In the genomic region with DNA sequence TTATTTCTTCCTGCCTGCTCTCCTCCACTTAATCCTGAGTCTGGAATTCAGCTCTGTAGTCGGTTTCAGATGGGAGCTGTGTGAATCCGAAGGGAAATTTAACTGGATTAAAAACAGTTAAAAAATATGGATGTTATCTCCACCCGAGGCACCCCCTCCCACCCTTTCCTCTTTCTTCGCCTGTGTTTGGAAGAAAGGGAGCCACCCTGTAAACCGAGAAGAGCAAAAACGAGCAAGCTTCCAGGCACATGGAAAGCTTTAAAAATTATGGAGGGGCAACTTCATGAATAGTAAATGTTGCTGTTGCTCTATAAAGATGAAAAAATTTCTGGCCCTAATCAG, we compare ENCODE assay signal across 8 mouse cellular contexts. TPM values are rescaled to one million over a fixed set of nuclear protein-coding genes. Genes with fewer than 3 reads are reported as not detected.
A peak's percentile ranks its signal among the peaks of the same experiment; 100 is the strongest.
DNase-seq lines count a peak whose midpoint lies in the region; ATAC-seq lines count a peak whose summit lies in the region.

No protein-coding gene starts in this region.

- WGBS in heart, embryonic 10.5 days, result 5% methylated on average over 6 of the region's 6 CpGs
- WGBS in hindbrain, embryonic 12.5 days, result 26% methylated on average over 6 of the region's 6 CpGs
- whole genome bisulfite sequencing in macrophage (ENCODE audit: missing documents), result 66% methylated on average over 6 of the region's 6 CpGs

- H3K9me3 ChIP-seq in heart, embryonic 10.5 days, result no peaks in the 10 kb centered on the region
- no peaks in the 10 kb centered on the region for H3K9me3 ChIP-seq in hindbrain, embryonic 12.5 days (replicated peaks)

- H3K9ac ChIP-seq in hindbrain, embryonic 12.5 days, result peak overlapping the region; percentile 43; the same call in 1 of the 2 replicates

- H3K36me3 ChIP-seq in heart, embryonic 10.5 days, result no peaks in the 10 kb centered on the region
- no peaks in the 10 kb centered on the region for H3K36me3 ChIP-seq in hindbrain, embryonic 12.5 days
- peaks cover 9% of the 10 kb centered on the region; the same call in 1 of the 2 replicates for H3K36me3 ChIP-seq in macrophage (ENCODE audit: inconsistent target)

- no peak for DNase-seq in heart, embryonic 10.5 days (ENCODE audit: low spot score)
- DNase-seq in heart, postnatal 25 days (ENCODE audit: low spot score), result no peak
- no peak for DNase-seq in cerebellum, adult 8-10 months
- DNase-seq in right cerebral cortex, postnatal 25 days, result no peak
- no peak for DNase-seq in frontal cortex, postnatal 36 days (ENCODE audit: low spot score in 2 of 2)

- no peaks in the 10 kb centered on the region for H3K27me3 ChIP-seq in heart, embryonic 10.5 days (ENCODE audit: insufficient read depth, poor library complexity, severe bottlenecking)
- peaks cover 8% of the 10 kb centered on the region; the same call in 1 of the 2 replicates for H3K27me3 ChIP-seq in hindbrain, embryonic 12.5 days

- H3K27ac ChIP-seq in heart, embryonic 10.5 days, result peak overlapping the region; percentile 87
- H3K27ac ChIP-seq in brown adipose tissue, adult 24 weeks (replicated peaks; ENCODE audit: low read depth, low read length), result peak overlapping the region; percentile 86
- H3K27ac ChIP-seq in hindbrain, embryonic 12.5 days, result no peak overlapping the region
- H3K27ac ChIP-seq in macrophage, result peak overlapping the region; percentile 95

- H3K4me3 ChIP-seq in heart, embryonic 10.5 days, result peak overlapping the region; percentile 66
- peak overlapping the region; percentile 75 for H3K4me3 ChIP-seq in brown adipose tissue, adult 24 weeks (ENCODE audit: insufficient read depth, low read depth, low read length)
- H3K4me3 ChIP-seq in hindbrain, embryonic 12.5 days, result peak overlapping the region; percentile 49
- H3K4me3 ChIP-seq in macrophage (ENCODE audit: inconsistent target), result peak overlapping the region; percentile 88

- ATAC-seq in hindbrain, embryonic 12.5 days (ENCODE audit: low FRiP score), result no peak

- intact Hi-C loops in heart, postnatal 25 days (cut with DNase I), result loop anchor here (2.0 to 5.0 kb wide), 4 partner anchors 50 to 180 kb away; no protein-coding TSS in a partner anchor

- H3K4me2 ChIP-seq in hindbrain, embryonic 12.5 days (replicated peaks), result peak overlapping the region; percentile 74

- H3K4me1 ChIP-seq in heart, embryonic 10.5 days, result peaks cover 50% of the 10 kb centered on the region
- H3K4me1 ChIP-seq in brown adipose tissue, adult 24 weeks (ENCODE audit: control insufficient read depth, insufficient read depth, insufficient read length, low read length), result peaks cover 9% of the 10 kb centered on the region; the same call in 1 of the 2 replicates
- peaks cover 4% of the 10 kb centered on the region; the same call in 1 of the 2 replicates for H3K4me1 ChIP-seq in hindbrain, embryonic 12.5 days

- H3K79me2 ChIP-seq in macrophage (ENCODE audit: inconsistent target), result peaks cover 61% of the 10 kb centered on the region

RNA-seq across cellular contexts. Expression of gene C9, which starts 57.4 kb away (rescaled TPM):
- polyA plus RNA-seq in heart, embryonic 10.5 days (2016; fragmentation: Nextera tagmentation; extraction: Ambion mirVana), result not detected in 2 replicates
- not detected for total RNA-seq in heart, postnatal 25 days (2021)
- polyA plus RNA-seq in brown adipose tissue, adult 24 weeks (2012; ENCODE audit: insufficient read depth, insufficient read length, missing spikeins), result not detected in 2 replicates
- not detected in 2 replicates for polyA plus RNA-seq in hindbrain, embryonic 12.5 days (2016; fragmentation: Nextera tagmentation; extraction: Ambion mirVana)
- total RNA-seq in macrophage (2018; cell fraction: chromatin; rRNA removed), result not detected
- total RNA-seq in macrophage (2018; cell fraction: cytosol; rRNA removed), result not detected
- total RNA-seq in macrophage (2018; cell fraction: nucleus; rRNA removed), result not detected
- not detected in 3 replicates for polyA plus RNA-seq in macrophage (2018)
